Mouse (Mus musculus): ENCODE measurements around the gene Cdx4. TPM values are rescaled to one million over a fixed set of nuclear protein-coding genes. Genes with fewer than 3 reads are reported as not detected.

Cdx4 gene
- polyA plus RNA-seq, 1 experiment from 2014 or later = not detected

Other genes with a start within 250 kb of the Cdx4 start
- 0.65 and 0.96 TPM in 2 replicates for gene Nap1l2, start 134.8 kb upstream of the Cdx4 start, polyA plus RNA-seq (2015; fragmentation: Nextera tagmentation; extraction: Ambion mirVana)
- gene Chic1, start 35.1 kb downstream of the Cdx4 start, polyA plus RNA-seq (2015; fragmentation: Nextera tagmentation; extraction: Ambion mirVana) = 2.0 and 2.3 TPM in 2 replicates
- gene Tsx, start 93.1 kb downstream of the Cdx4 start, polyA plus RNA-seq (2015; fragmentation: Nextera tagmentation; extraction: Ambion mirVana) = 0.30 and 0.44 TPM in 2 replicates
- gene Gm26992, start 100.6 kb downstream of the Cdx4 start, polyA plus RNA-seq (2015; fragmentation: Nextera tagmentation; extraction: Ambion mirVana) = not detected in 2 replicates